Mouse (Mus musculus) heart, embryonic 16.5 days (tissue): Measurements from ENCODE around the gene Enpp7. TPM values are rescaled to one million over a fixed set of nuclear protein-coding genes. Genes with fewer than 3 reads are reported as not detected.
A peak's percentile ranks its signal among the peaks of the same experiment; 100 is the strongest.

Experiments used
- ATAC-seq: fragments of 200-750 bp; cut with Nextera tagmentation; replicated peaks from 2 replicates; pipeline ENCODE4 v1.8.0; 2017; ENCODE audit warnings: moderate number of reproducible peaks; ENCODE audit not compliant: insufficient read depth, low FRiP score; ENCODE audit errors: extremely low read depth
- H3K27ac ChIP-seq: fragments of 300-500 bp; sonication (generic); 2 replicates; pipeline ENCODE4 v1.5.1; 2014; ENCODE audit warnings: mild to moderate bottlenecking, low read length, control low read depth, moderate library complexity
- H3K27me3 ChIP-seq: fragments of 300-500 bp; sonication (generic); 2 replicates; pipeline ENCODE4 v1.6.1; 2014; ENCODE audit warnings: low read length, mixed read lengths; ENCODE audit not compliant: control insufficient read depth, insufficient read depth
- H3K36me3 ChIP-seq: fragments of 300-500 bp; sonication (generic); 2 replicates; pipeline ENCODE4 v1.6.1; 2014; ENCODE audit not compliant: control insufficient read depth, insufficient read depth
- H3K4me1 ChIP-seq: fragments of 300-500 bp; sonication (generic); 2 replicates; pipeline ENCODE4 v1.6.1; 2014; ENCODE audit warnings: low read length, mixed read lengths; ENCODE audit not compliant: control insufficient read depth, insufficient read depth
- H3K4me2 ChIP-seq: fragments of 300-500 bp; sonication (generic); 2 replicates; pipeline ENCODE4 v1.6.1; 2014; ENCODE audit warnings: low read depth, mild to moderate bottlenecking, control low read depth, low read length
- H3K4me3 ChIP-seq: fragments of 300-500 bp; sonication (generic); 2 replicates; pipeline ENCODE4 v1.5.1; 2014; ENCODE audit warnings: mild to moderate bottlenecking, control low read depth, low read length
- H3K9ac ChIP-seq: fragments of 300-500 bp; sonication (generic); 2 replicates; pipeline ENCODE4 v1.6.1; 2014; ENCODE audit warnings: low read length, control low read depth
- H3K9me3 ChIP-seq: fragments of 300-500 bp; sonication (generic); replicated peaks from 2 replicates; pipeline ENCODE4 v1.6.1; 2016; ENCODE audit warnings: low read length; ENCODE audit not compliant: control insufficient read depth
- WGBS: fragments of 180-500 bp; shearing (Covaris S2); extraction: QIAGEN DNeasy Blood & Tissue Kit; methylation state at CpG from one replicate; pipeline ENCODE4 v1.1.7; 2014; 5-methylcytosine and 5-hydroxymethylcytosine counted together
- polyA plus RNA-seq: library from polyadenylated mRNA; unstranded; fragments of >200 nt; fragmentation: Nextera tagmentation; extraction: Ambion mirVana; gene quantifications from 2 replicates; pipeline ENCODE4 v1.2.1, GENCODE M21; 2015

Gene Enpp7
- polyA plus RNA-seq, 1 experiment from 2014 or later = 0.12 TPM

DNA sequence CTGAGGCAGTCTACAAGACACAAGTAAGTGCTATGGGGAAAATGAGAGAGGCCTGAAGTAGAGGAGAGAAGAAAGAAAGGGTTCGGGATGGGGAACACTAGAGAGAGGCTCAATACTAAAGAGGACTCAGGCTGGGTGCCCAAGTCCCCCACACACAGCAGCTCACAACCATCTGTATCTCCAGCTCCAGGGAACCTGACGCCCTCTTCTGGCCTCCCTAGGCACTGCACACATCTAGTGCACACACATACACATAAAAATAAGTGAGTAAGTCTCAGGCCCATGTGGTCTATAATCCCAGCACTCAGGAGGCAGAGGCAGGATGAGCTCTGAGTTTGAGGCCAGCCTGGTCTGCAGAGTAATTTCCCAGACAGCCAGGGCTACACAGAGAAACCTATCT lies 12.9 kb downstream of the Enpp7 start:
- Histone ChIP-seq H3K27ac (no peak overlapping the region), H3K4me3 (no peak overlapping the region), H3K9me3 (0 out of 2 replicates have a peak, but pooled peaks cover 2% of the 10 kb centered on the region), H3K4me2 (no peak overlapping the region), H3K27me3 (peaks cover 20% of the 10 kb centered on the region), H3K9ac (no peak overlapping the region), H3K4me1 (peaks cover 2% of the 10 kb centered on the region), H3K36me3 (no peaks in the 10 kb centered on the region)
- ATAC-seq = no peak
- 55% methylated on average over 2 of the region's 2 CpGs for WGBS

- Histone ChIP-seq H3K4me1 (peaks cover 2% of the 10 kb centered on the region), H3K36me3 (no peaks in the 10 kb centered on the region), H3K9ac (no peak overlapping the region), H3K9me3 (0 out of 2 replicates have a peak, but pooled peaks cover 2% of the 10 kb centered on the region), H3K4me3 (no peak overlapping the region), H3K27ac (no peak overlapping the region), H3K4me2 (no peak overlapping the region), H3K27me3 (peaks cover 20% of the 10 kb centered on the region)
- ATAC-seq = no peak
- 48% methylated on average over 4 of the region's 4 CpGs for WGBS
Measured at GRCm38 (mm10) chr11:119001493-119002128, 13.6 kb downstream of the Enpp7 start.

GRCm38 (mm10) chr11:119005547-119006275 lies 17.7 kb downstream of the Enpp7 start:
- Histone ChIP-seq H3K4me2 (no peak overlapping the region), H3K9ac (no peak overlapping the region), H3K27ac (no peak overlapping the region), H3K4me3 (no peak overlapping the region), H3K9me3 (0 out of 2 replicates have a peak, but pooled peaks cover 2% of the 10 kb centered on the region), H3K4me1 (peaks cover 2% of the 10 kb centered on the region; the same call in 1 of the 2 replicates), H3K36me3 (no peaks in the 10 kb centered on the region), H3K27me3 (0 out of 2 replicates have a peak, but pooled peaks cover 5% of the 10 kb centered on the region)
- no peak for ATAC-seq
- 80% methylated on average over 10 of the region's 10 CpGs for WGBS

DNA sequence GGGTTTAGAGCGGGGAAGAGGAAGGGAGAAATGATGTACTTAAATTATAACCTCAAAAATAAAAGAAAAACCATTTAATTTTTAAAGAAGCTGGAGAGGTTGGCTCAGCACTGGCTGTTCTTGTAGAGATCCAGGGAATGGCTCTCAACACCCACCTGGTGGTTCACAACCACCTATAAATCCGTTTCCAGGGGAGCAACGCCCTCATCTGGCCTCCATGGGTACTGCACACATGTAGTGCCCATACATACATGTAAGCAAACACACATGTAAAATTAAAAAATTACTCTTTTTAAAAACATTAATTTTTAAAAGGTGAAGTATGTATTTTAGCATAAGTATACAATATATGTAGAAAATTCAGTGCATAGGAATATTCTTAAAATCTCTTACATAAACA lies 18.5 kb downstream of the Enpp7 start:
- ATAC-seq = no peak
- Histone ChIP-seq H3K36me3 (no peaks in the 10 kb centered on the region), H3K4me3 (no peak overlapping the region), H3K4me1 (peaks cover 2% of the 10 kb centered on the region; the same call in 1 of the 2 replicates), H3K9ac (no peak overlapping the region), H3K27me3 (0 out of 2 replicates have a peak, but pooled peaks cover 2% of the 10 kb centered on the region), H3K9me3 (no peaks in the 10 kb centered on the region), H3K27ac (no peak overlapping the region), H3K4me2 (no peak overlapping the region)
- WGBS = 59% methylated on average over 3 of the region's 3 CpGs

DNA sequence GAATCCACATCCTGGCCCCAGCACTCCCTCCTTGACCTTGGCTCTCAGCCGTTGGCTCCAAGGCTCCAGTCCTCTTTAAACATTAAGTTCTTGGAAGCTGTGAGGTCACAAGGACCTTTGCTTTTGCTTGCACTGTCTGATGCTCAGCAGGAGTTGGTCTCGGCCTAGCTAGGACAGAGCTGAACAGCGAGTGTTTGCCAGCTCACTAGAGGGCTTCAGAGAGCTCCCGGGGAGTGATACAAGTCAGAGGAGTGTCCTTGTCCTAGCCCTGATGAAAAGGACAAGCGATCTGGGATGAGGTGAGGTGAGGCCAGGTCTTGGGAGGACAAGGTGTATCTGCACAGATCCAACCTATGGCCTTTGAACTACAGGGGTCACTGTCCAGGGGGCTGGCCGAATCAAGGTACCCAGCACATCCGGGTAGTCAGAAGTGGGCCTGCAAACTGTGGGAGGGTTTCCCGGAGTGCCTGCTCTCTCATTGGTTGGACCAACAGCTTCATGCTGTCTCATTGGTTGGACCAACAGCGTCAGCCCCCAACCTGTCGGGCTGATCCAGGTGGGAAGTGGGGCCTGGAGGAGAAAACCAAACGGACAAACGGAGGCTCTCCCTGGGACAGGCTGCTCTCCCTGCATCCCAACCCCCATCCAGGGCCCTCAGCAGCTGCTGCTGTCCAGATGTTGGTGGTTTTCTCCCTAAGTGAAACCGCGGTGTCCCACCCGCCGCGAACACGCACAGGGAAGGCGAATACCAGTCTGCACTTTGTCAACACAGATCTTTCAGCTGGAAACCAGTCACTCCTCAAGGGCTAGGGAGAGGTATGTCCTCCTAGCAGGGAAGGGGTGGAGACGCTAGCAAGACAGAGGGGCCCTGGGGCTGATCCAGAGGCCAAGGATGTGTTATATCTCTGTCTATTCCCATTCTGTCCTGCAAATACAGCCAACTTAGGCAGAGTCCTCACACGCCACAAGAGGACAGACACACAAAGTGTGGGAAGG lies 19.8 kb downstream of the Enpp7 start:
- Histone ChIP-seq H3K36me3 (no peaks in the 10 kb centered on the region), H3K27ac (no peak overlapping the region), H3K4me1 (peaks cover 2% of the 10 kb centered on the region; the same call in 1 of the 2 replicates), H3K9me3 (no peaks in the 10 kb centered on the region), H3K4me2 (peak overlapping the region; percentile 57), H3K9ac (peak overlapping the region; percentile 14; the same call in 1 of the 2 replicates), H3K27me3 (0 out of 2 replicates have a peak, but pooled peaks cover 2% of the 10 kb centered on the region), H3K4me3 (peak overlapping the region; percentile 35)
- ATAC-seq = 0 out of 2 replicates have a peak, but pooled peaks have one; percentile 49
- 21% methylated on average over 21 of the region's 21 CpGs for WGBS

DNA sequence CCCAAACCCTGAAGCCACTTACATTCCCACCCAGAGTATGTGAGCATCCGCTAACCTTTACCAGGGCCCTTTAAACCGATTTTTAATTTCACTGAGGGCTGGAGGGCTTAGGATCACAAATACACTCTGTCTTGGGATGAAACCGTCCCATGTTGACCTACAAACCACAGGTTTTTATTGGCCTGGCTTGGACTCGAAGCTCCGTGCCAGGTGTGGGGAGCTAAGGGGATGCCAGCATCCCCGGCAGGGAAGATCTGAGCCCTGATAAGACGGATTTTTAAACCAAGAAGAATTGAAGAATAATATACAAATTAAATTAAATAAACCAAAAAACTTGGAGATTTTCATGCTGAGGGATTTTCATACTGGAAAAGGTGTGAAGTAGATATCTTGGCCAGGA lies 26.5 kb downstream of the Enpp7 start:
- no peak overlapping the region for H3K4me3 ChIP-seq
- no peaks in the 10 kb centered on the region for H3K4me1 ChIP-seq
- ATAC-seq = no peak
- H3K27ac ChIP-seq = no peak overlapping the region
- 75% methylated on average over 7 of the region's 7 CpGs for WGBS
- no peaks in the 10 kb centered on the region for H3K36me3 ChIP-seq
- H3K9ac ChIP-seq = no peak overlapping the region
- H3K4me2 ChIP-seq = no peak overlapping the region
- H3K9me3 ChIP-seq = no peaks in the 10 kb centered on the region
- no peaks in the 10 kb centered on the region for H3K27me3 ChIP-seq

DNA sequence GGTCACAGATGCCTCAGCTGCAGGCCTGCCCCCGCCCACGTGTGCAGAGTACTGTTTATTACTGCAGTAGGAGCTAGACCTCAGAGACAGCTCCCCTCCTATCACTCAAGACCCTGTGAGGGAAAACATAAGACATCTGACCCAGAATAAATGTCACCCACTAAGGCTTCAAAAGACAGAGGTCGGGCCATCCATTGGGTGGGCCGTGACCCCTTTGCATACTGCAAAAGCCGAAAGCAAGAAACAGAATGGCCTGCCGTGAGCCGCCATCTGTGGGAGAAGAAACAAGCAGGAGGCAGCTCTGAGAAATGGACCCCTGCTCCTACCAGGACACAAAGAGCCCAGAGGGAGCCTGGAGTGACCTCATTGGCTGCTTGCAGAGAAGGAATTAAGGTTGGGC lies 29.5 kb downstream of the Enpp7 start:
- WGBS = 76% methylated on average over 7 of the region's 7 CpGs

DNA sequence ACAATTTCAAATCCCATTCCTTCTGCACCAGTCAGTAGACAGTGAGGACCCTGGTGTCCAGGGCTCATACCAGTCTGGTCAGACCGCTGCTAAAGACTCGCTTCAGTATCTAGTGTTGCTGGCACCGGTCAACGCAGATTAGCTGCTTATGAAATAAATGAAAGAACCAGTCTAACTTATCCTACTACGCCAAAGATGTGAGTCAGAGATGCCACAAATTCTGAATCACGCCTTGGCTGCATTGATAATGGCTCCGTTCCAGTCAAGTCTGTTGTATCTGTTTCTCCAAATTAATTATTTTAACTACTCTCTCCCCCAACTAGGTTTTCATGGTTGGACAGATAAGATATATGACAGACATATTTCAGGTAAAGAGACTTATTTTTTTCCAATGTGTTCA lies 33.2 kb downstream of the Enpp7 start:
- no peak for ATAC-seq
- H3K4me2 ChIP-seq = no peak overlapping the region
- peaks cover 17% of the 10 kb centered on the region for H3K27me3 ChIP-seq
- H3K4me1 ChIP-seq = peaks cover 26% of the 10 kb centered on the region
- H3K9ac ChIP-seq = no peak overlapping the region
- no peak overlapping the region for H3K27ac ChIP-seq
- no peaks in the 10 kb centered on the region for H3K9me3 ChIP-seq
- H3K4me3 ChIP-seq = no peak overlapping the region
- H3K36me3 ChIP-seq = no peaks in the 10 kb centered on the region
- WGBS = 82% methylated on average over 7 of the region's 7 CpGs

More for the DNA sequence above, 29.5 kb downstream of the Enpp7 start:
- Histone ChIP-seq H3K4me3 (no peak overlapping the region), H3K27ac (no peak overlapping the region), H3K9me3 (no peaks in the 10 kb centered on the region), H3K4me1 (no peaks in the 10 kb centered on the region), H3K27me3 (peaks cover 17% of the 10 kb centered on the region), H3K4me2 (no peak overlapping the region), H3K36me3 (no peaks in the 10 kb centered on the region), H3K9ac (no peak overlapping the region)
- no peak for ATAC-seq
